Mouse (Mus musculus) MEL (cell line): Measurements from ENCODE around the gene Ar. TPM values are rescaled to one million over a fixed set of nuclear protein-coding genes. Genes with fewer than 3 reads are reported as not detected.

ENCODE experiments used
- DNase-seq: peaks from one replicate; pipeline ENCODE4 v3.0.0; 2011; ENCODE audit warnings: low read depth, low spot score
- H3K27ac ChIP-seq: 2 replicates; pipeline ENCODE4 v1.5.1; 2012; ENCODE audit warnings: low read depth, mild to moderate bottlenecking, control low read depth, low read length, moderate library complexity; ENCODE audit not compliant: control insufficient read depth
- H3K27me3 ChIP-seq, 2 experiments: fragments of 150-350 bp in 1 of 2; sonication (generic) in 1 of 2; 2 replicates each; pipeline ENCODE4 v1.6.1; 2012; ENCODE audit warnings: low read length in 2 of 2, mild to moderate bottlenecking in 2 of 2, improper control_type of control experiment in 1 of 2, moderate library complexity in 1 of 2; ENCODE audit not compliant: insufficient read depth in 2 of 2, control insufficient read depth in 1 of 2
- H3K36me3 ChIP-seq, 2 experiments: 2 replicates each; pipeline ENCODE4 v1.6.1; 2012 to 2014; ENCODE audit warnings: low read length in 2 of 2, improper control_type of control experiment in 1 of 2, inconsistent platforms in 1 of 2, mild to moderate bottlenecking in 1 of 2; ENCODE audit not compliant: insufficient read depth in 2 of 2, control insufficient read depth in 1 of 2
- H3K4me1 ChIP-seq, 2 experiments: fragments of 150-350 bp in 1 of 2; sonication (generic) in 1 of 2; 2 replicates each; pipeline ENCODE4 v1.6.1; 2012; ENCODE audit warnings: low read length in 2 of 2, improper control_type of control experiment in 1 of 2, mild to moderate bottlenecking in 1 of 2; ENCODE audit not compliant: insufficient read depth in 2 of 2, control insufficient read depth in 1 of 2
- H3K4me3 ChIP-seq, 2 experiments: fragments of 150-350 bp in 1 of 2; sonication (generic) in 1 of 2; 2 replicates each; pipeline ENCODE4 v1.5.1; 2012; ENCODE audit warnings: low read depth in 2 of 2, low read length in 2 of 2, mild to moderate bottlenecking in 2 of 2, moderate library complexity in 2 of 2, control low read depth in 1 of 2, improper control_type of control experiment in 1 of 2; ENCODE audit not compliant: control insufficient read depth in 1 of 2, insufficient read depth in 1 of 2
- H3K79me2 ChIP-seq: 2 replicates; pipeline ENCODE4 v1.6.1; 2012; ENCODE audit warnings: mild to moderate bottlenecking, low read length, moderate library complexity; ENCODE audit not compliant: control insufficient read depth, poor library complexity, insufficient read depth
- H3K9ac ChIP-seq: 2 replicates; pipeline ENCODE4 v1.6.1; 2012; ENCODE audit warnings: low read depth, mild to moderate bottlenecking, control low read depth, low read length, moderate library complexity; ENCODE audit not compliant: control insufficient read depth, poor library complexity, severe bottlenecking
- H3K9me3 ChIP-seq: fragments of 150-350 bp; sonication (generic); replicated peaks from 2 replicates; pipeline ENCODE4 v1.6.1; 2012; ENCODE audit warnings: mild to moderate bottlenecking, low read length, improper control_type of control experiment, moderate library complexity; ENCODE audit not compliant: insufficient read depth
- BHLHE40 ChIP-seq: IDR thresholded peaks from 2 replicates; pipeline ENCODE4 v1.6.1; 2012; ENCODE audit warnings: low read depth, mild to moderate bottlenecking, inconsistent platforms, low read length, improper control_type of control experiment, borderline replicate concordance
- CHD1 ChIP-seq: IDR thresholded peaks from 2 replicates; pipeline ENCODE4 v1.6.1; 2012; ENCODE audit warnings: low read depth, mild to moderate bottlenecking, inconsistent platforms, low read length, improper control_type of control experiment
- CHD2 ChIP-seq: IDR thresholded peaks from 2 replicates; pipeline ENCODE4 v1.6.1; 2011; ENCODE audit warnings: low read length, improper control_type of control experiment
- E2F4 ChIP-seq: IDR thresholded peaks from 2 replicates; pipeline ENCODE4 v1.6.1; 2011; ENCODE audit warnings: low read depth, low read length, improper control_type of control experiment, borderline replicate concordance
- ETS1 ChIP-seq: IDR thresholded peaks from 2 replicates; pipeline ENCODE4 v1.6.1; 2012; ENCODE audit warnings: low read depth, mild to moderate bottlenecking, inconsistent platforms, low read length, improper control_type of control experiment, moderate library complexity
- GABPA ChIP-seq: IDR thresholded peaks from 2 replicates; pipeline ENCODE4 v1.6.1; 2012; ENCODE audit warnings: low read depth, mild to moderate bottlenecking, inconsistent platforms, low read length, improper control_type of control experiment, moderate library complexity
- JUND ChIP-seq: IDR thresholded peaks from 2 replicates; pipeline ENCODE4 v1.6.1; 2011; ENCODE audit warnings: low read depth, mild to moderate bottlenecking, improper control_type of control experiment, low read length
- MYB ChIP-seq: IDR thresholded peaks from 2 replicates; pipeline ENCODE4 v1.6.1; 2011; ENCODE audit warnings: mild to moderate bottlenecking, low read depth, low read length, improper control_type of control experiment
- RCOR1 ChIP-seq: IDR thresholded peaks from 2 replicates; pipeline ENCODE4 v1.6.1; 2012; ENCODE audit warnings: low read depth, mild to moderate bottlenecking, inconsistent platforms, low read length, improper control_type of control experiment
- TBP ChIP-seq: IDR thresholded peaks from 2 replicates; pipeline ENCODE4 v1.8.0; 2011; ENCODE audit warnings: low read depth, low read length, improper control_type of control experiment
- USF2 ChIP-seq, 2 experiments: IDR thresholded peaks; 2 replicates each; pipeline ENCODE4 v1.6.1; 2011 to 2012; ENCODE audit warnings: improper control_type of control experiment in 2 of 2, low read length in 2 of 2, borderline replicate concordance in 1 of 2, inconsistent platforms in 1 of 2, low read depth in 1 of 2, mild to moderate bottlenecking in 1 of 2; ENCODE audit not compliant: insufficient read depth in 1 of 2
- ZKSCAN1 ChIP-seq: IDR thresholded peaks from 2 replicates; pipeline ENCODE4 v1.6.1; 2012; ENCODE audit warnings: low read depth, mild to moderate bottlenecking, inconsistent platforms, low read length, improper control_type of control experiment, moderate library complexity
- polyA plus RNA-seq, 2 experiments: library from polyadenylated mRNA; stranded (reverse) in 1 of 2; unstranded in 1 of 2; fragments of >175 nt in 1 of 2; fragments of >200 nt in 1 of 2; gene quantifications; 2 replicates each; pipeline versions ENCODE4 v1.2.1 to v1.2.4; 2012; ENCODE audit warnings: low replicate concordance in 2 of 2, low read depth in 1 of 2; ENCODE audit not compliant: insufficient read length in 2 of 2, insufficient read depth in 1 of 2, missing spikeins in 1 of 2
- total RNA-seq: library from RNA; depleted of rRNA; stranded (reverse); fragments of 300-350 nt; gene quantifications from 2 replicates; pipeline ENCODE4 v1.2.3, GENCODE M21; 2012

Ar gene
- total and polyA plus RNA-seq, 3 experiments, result not detected

DNA sequence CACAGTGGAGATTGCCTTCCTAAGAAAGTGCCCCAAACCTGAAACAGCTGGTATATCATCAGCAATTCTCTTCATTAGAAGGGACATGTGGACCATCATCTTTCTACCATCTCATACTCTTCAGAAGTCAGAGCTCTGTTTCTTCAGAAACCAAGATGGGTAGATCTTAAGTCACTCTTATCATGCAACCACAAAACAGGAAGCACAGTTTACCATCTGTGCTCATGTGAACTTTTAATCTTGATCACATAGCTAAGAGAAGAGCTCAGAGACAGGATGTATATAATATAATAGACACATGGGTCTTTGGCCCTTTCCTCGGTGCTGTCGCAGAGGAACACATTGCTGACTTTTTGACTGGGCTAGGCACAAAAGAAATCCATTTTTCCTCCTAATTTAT is 111.1 kb downstream of the Ar start:
- TF ChIP-seq BHLHE40, result no peak
- TF ChIP-seq GABPA, result no peak
- no peak for TF ChIP-seq USF2 (IDR thresholded peaks at IDR 0.05; ENCODE audit: borderline replicate concordance in 1 of 2, insufficient read depth in 1 of 2, low read depth in 1 of 2, low read length in 2 of 2)
- no peak for TF ChIP-seq ZKSCAN1
- no peak for TF ChIP-seq E2F4
- no peak for TF ChIP-seq ETS1
- TF ChIP-seq JUND, result no peak
- TF ChIP-seq CHD1, result no peak
- TF ChIP-seq RCOR1, result no peak
- Histone ChIP-seq H3K4me3 (no peak overlapping the region), H3K27ac (no peak overlapping the region), H3K36me3 (no peaks in the 10 kb centered on the region), H3K27me3 (no peaks in the 10 kb centered on the region), H3K9me3 (no peaks in the 10 kb centered on the region), H3K9ac (no peak overlapping the region), H3K4me1 (no peaks in the 10 kb centered on the region), H3K79me2 (no peaks in the 10 kb centered on the region)
- DNase-seq, result no peak

DNA sequence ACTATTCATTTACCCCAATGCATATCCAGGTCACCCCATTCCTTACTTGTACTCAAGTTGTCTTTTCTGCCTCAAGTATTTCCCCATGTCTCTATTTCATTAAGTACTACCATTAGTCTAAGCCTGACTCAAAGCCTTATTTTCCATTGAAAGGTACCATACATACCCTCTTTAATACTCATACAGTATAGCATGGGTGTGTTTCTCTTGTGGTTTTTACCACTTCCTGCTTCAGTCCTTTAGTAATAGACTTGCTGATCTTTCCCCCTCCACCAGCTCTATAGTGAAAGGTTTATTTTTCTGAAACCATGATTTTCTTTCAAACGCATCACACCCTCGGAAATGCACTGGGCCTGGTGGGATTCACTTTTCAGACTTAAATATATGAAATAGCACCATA is 117.2 kb downstream of the Ar start:
- no peak for DNase-seq
- Histone ChIP-seq H3K27ac (no peak overlapping the region), H3K4me1 (no peaks in the 10 kb centered on the region), H3K79me2 (no peaks in the 10 kb centered on the region), H3K4me3 (no peak overlapping the region), H3K9me3 (no peaks in the 10 kb centered on the region), H3K27me3 (no peaks in the 10 kb centered on the region), H3K36me3 (no peaks in the 10 kb centered on the region), H3K9ac (no peak overlapping the region)
- TF ChIP-seq CHD1 (no peak), MYB (no peak), JUND (no peak)

- no peak overlapping the region for H3K9ac ChIP-seq
- DNase-seq, result no peak
- H3K4me1 ChIP-seq, result no peaks in the 10 kb centered on the region
- no peak for TF ChIP-seq ETS1
- no peak for TF ChIP-seq CHD2
- no peak for TF ChIP-seq TBP
- no peak for TF ChIP-seq JUND
- TF ChIP-seq, all 39 proteins: peak for 0
- no peaks in the 10 kb centered on the region for H3K79me2 ChIP-seq
- no peaks in the 10 kb centered on the region for H3K27me3 ChIP-seq
- no peaks in the 10 kb centered on the region for H3K9me3 ChIP-seq
- no peaks in the 10 kb centered on the region for H3K36me3 ChIP-seq
- no peak overlapping the region for H3K4me3 ChIP-seq
- no peak overlapping the region for H3K27ac ChIP-seq
These were observed 122.8 kb downstream of the Ar start for GRCm38 (mm10) chrX:98271361-98271760.
